Mouse (Mus musculus): ENCODE results near the gene Tbc1d5. TPM values are rescaled to one million over a fixed set of nuclear protein-coding genes. Genes with fewer than 3 reads are reported as not detected.
A peak's percentile ranks its signal among the peaks of the same experiment; 100 is the strongest.

The Tbc1d5 gene
- polyA plus RNA-seq, 1 experiment, result 11.2 TPM

DNA sequence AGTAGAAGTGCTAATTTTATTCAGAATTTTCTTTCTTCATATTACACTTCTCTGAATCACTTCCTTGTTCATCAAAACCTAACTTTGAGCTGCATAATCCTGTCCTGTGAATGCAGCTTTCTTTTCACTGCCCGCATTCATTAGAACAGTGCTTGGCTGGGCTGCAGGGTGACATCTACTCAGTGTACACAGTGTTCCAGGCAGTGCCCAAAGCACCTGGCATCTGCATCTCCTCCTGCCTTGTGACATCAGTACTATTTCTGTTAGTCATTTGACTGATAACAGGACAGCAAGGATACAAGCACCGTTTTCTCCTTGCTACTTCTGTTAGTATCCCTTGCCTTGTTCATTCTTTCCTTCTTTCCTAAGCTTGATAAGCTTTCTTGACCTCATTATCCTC, 25.5 kb upstream of the Tbc1d5 start:
- DNase-seq, result no peak
- no peak overlapping the region for H3K4me3 ChIP-seq (ENCODE audit: insufficient read depth, low read depth, low read length)
- H3K27ac ChIP-seq (ENCODE audit: insufficient read depth, low read depth, low read length), result no peak overlapping the region
- H3K27me3 ChIP-seq (replicated peaks; ENCODE audit: control insufficient read depth, insufficient read depth, low read length), result no peaks in the 10 kb centered on the region
- no peaks in the 10 kb centered on the region for H3K4me1 ChIP-seq (ENCODE audit: control insufficient read depth, insufficient read depth, low read length)
- no peaks in the 10 kb centered on the region for H3K36me3 ChIP-seq (ENCODE audit: control insufficient read depth, insufficient read depth, low read length)
- WGBS, result 87% methylated on average over 2 of the region's 2 CpGs
- no peak for TF ChIP-seq CTCF (conservative IDR thresholded peaks at IDR 0.05; ENCODE audit: insufficient read depth, insufficient read length, low read depth, low read length)

DNA sequence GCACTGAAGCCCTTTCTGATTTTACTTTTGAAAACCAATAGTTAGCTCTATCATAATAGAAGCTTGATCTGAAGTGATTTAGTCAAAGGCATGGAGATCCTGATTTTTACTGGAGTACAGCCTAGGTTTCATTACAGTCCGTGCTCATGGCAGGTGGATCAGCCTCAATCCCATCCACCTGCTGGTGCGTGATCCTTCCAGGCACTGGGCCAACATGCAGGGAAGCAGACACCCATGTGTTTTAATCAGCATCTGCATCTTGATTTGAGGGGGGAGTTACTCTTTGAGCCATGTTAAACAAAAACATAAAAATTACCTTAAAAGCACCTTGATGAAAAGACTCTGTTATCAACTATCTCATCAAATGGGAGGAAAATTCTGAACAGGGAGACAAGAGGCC, 16.4 kb upstream of the Tbc1d5 start:
- Histone ChIP-seq H3K4me3 (ENCODE audit: insufficient read depth, low read depth, low read length) (no peak overlapping the region), H3K27ac (ENCODE audit: insufficient read depth, low read depth, low read length) (no peak overlapping the region), H3K4me1 (ENCODE audit: control insufficient read depth, insufficient read depth, low read length) (no peaks in the 10 kb centered on the region), H3K36me3 (ENCODE audit: control insufficient read depth, insufficient read depth, low read length) (no peaks in the 10 kb centered on the region), H3K27me3 (replicated peaks; ENCODE audit: control insufficient read depth, insufficient read depth, low read length) (no peaks in the 10 kb centered on the region)
- TF ChIP-seq POLR2A (IDR thresholded peaks at IDR 0.05; ENCODE audit: low read depth, low read length), result no peak
- no peak for TF ChIP-seq CTCF (conservative IDR thresholded peaks at IDR 0.05; ENCODE audit: insufficient read depth, insufficient read length, low read depth, low read length)
- WGBS, result 85% methylated on average over 2 of the region's 2 CpGs
- no peak for DNase-seq

DNA sequence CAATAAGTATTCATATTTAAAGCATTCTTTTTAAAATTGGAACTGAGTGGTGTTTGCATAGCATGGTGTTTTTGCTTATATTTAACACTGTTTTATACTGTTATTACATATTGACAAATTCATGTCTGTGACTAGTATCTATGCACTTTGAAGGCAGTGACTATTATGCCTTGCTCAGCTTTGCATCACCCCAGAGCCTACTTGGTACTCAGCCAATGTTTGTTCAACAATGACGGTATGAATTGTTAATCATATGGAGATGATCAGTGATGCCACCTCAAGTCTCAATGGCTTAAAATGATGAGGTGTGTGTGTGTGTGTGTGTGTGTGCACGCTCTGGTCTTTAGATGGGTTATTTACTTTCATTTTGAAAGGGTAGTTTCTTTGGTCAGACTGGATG, 15.6 kb upstream of the Tbc1d5 start:
- H3K36me3 ChIP-seq (ENCODE audit: control insufficient read depth, insufficient read depth, low read length), result no peaks in the 10 kb centered on the region
- TF ChIP-seq POLR2A (IDR thresholded peaks at IDR 0.05; ENCODE audit: low read depth, low read length) (no peak), CTCF (conservative IDR thresholded peaks at IDR 0.05; ENCODE audit: insufficient read depth, insufficient read length, low read depth, low read length) (no peak)
- no peak overlapping the region for H3K27ac ChIP-seq (ENCODE audit: insufficient read depth, low read depth, low read length)
- no peaks in the 10 kb centered on the region for H3K27me3 ChIP-seq (replicated peaks; ENCODE audit: control insufficient read depth, insufficient read depth, low read length)
- no peak overlapping the region for H3K4me3 ChIP-seq (ENCODE audit: insufficient read depth, low read depth, low read length)
- no peak for DNase-seq
- 86% methylated on average over 2 of the region's 2 CpGs for WGBS
- H3K4me1 ChIP-seq (ENCODE audit: control insufficient read depth, insufficient read depth, low read length), result no peaks in the 10 kb centered on the region

DNA sequence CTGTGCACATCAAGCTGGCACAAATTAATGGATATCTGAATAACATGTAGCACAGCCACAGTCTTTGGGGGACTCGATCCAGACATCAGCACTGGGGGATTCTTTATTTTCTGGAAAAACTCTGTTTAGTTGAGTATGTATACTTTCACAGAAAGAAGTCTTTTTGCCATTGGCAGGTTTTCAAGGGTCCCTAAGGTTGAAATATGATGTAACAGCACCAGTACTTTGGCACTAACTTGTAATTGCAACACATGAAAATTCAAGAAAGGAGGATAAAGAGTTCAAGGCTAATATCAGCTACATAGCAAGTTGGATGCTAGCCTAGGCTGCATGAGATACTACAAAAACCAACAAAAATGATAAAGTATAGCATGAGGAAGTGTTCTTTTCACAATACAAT, 12.2 kb upstream of the Tbc1d5 start:
- no peak for DNase-seq
- no peak overlapping the region for H3K4me3 ChIP-seq (ENCODE audit: insufficient read depth, low read depth, low read length)
- WGBS, result 91% methylated on average over 1 of the region's 1 CpGs
- no peaks in the 10 kb centered on the region for H3K36me3 ChIP-seq (ENCODE audit: control insufficient read depth, insufficient read depth, low read length)
- H3K27ac ChIP-seq (ENCODE audit: insufficient read depth, low read depth, low read length), result no peak overlapping the region
- no peaks in the 10 kb centered on the region for H3K27me3 ChIP-seq (replicated peaks; ENCODE audit: control insufficient read depth, insufficient read depth, low read length)
- TF ChIP-seq POLR2A (IDR thresholded peaks at IDR 0.05; ENCODE audit: low read depth, low read length) (no peak), CTCF (conservative IDR thresholded peaks at IDR 0.05; ENCODE audit: insufficient read depth, insufficient read length, low read depth, low read length) (no peak)
- H3K4me1 ChIP-seq (ENCODE audit: control insufficient read depth, insufficient read depth, low read length), result no peaks in the 10 kb centered on the region

DNA sequence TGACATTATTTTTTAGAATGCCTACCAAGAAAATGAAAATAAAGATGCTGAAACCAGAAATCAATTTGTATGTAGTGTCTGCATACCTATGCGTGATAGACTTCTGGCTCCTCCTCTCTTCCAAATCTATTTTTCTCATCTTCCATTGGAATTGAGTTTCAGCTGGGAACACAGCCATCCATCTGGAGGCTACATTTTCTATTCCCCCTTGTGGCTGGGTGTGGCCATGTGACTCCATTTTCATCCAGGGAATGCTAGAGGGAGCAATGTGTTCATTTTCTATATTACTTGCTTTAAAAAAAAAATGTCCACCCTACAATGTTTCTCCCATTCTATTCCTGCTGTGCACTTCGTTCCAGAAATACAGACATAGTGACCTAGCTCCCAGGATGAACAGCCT, 3.6 kb upstream of the Tbc1d5 start:
- TF ChIP-seq CTCF (conservative IDR thresholded peaks at IDR 0.05; ENCODE audit: insufficient read depth, insufficient read length, low read depth, low read length) (no peak), POLR2A (IDR thresholded peaks at IDR 0.05; ENCODE audit: low read depth, low read length) (no peak)
- no peak for DNase-seq
- peaks cover 3% of the 10 kb centered on the region; the same call in 1 of the 2 replicates for H3K4me1 ChIP-seq (ENCODE audit: control insufficient read depth, insufficient read depth, low read length)
- H3K4me3 ChIP-seq (ENCODE audit: insufficient read depth, low read depth, low read length), result no peak overlapping the region
- H3K27ac ChIP-seq (ENCODE audit: insufficient read depth, low read depth, low read length), result no peak overlapping the region
- WGBS, result 84% methylated on average over 2 of the region's 2 CpGs
- H3K36me3 ChIP-seq (ENCODE audit: control insufficient read depth, insufficient read depth, low read length), result no peaks in the 10 kb centered on the region
- no peaks in the 10 kb centered on the region for H3K27me3 ChIP-seq (replicated peaks; ENCODE audit: control insufficient read depth, insufficient read depth, low read length)

DNA sequence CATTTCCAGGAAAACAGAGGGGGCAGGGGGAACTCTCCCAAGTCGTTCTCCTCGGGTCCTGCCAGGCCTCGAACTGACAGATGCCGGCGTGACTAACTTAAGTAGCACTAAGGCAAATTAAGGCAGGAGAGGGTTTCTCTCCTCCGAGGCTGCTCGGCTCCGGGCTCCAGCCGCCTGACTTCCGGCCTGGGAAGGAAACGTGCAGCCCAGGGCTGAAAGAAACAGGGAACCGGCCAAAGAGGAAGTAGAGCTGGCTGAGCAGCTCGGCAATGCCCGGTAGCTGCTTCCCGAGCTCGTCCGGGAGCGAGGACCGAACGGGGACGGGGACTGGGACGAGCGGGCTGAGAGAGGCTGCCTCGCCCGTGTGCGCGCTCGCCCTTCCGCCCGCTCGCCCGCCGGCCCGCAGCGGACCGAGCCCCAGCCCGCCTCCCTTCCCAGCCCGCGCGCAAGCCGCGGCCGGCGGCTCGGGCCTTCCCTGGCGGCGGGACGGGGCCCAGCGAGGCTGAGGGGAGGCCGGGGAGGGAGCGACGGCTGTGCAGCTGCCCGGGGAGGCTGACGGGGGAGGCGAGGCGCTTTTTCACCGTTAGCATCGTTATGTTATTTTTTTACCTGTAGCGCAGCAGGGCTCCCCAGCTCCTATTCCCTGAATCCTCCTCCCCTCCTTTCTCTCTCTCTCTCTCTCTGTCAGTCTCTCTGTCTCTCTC, 509 bp downstream of the Tbc1d5 start:
- peaks cover 5% of the 10 kb centered on the region; the same call in 1 of the 2 replicates for H3K4me1 ChIP-seq (ENCODE audit: control insufficient read depth, insufficient read depth, low read length)
- peak; percentile 82 for DNase-seq

DNA sequence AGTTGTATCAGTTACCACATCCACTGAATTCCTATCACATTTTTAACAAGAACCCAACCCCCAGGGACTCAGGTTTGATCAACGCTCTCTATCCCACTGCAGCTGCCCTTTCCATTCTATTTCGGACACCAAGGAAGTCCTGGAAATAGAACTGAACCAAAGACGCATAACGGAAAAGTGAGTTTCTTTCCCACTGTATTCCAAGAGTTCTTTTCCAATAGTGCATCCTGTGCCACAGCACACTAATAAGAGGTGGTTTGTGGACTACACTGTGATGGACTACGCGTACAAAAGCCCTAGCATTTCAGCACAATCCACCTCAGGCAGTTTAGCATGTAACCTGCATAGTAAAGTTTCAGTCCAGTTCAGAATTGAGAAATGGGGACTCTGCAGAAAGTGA, 1.2 kb downstream of the Tbc1d5 start:
- Histone ChIP-seq H3K4me1 (ENCODE audit: control insufficient read depth, insufficient read depth, low read length) (peaks cover 5% of the 10 kb centered on the region; the same call in 1 of the 2 replicates), H3K4me3 (ENCODE audit: insufficient read depth, low read depth, low read length) (peak overlapping the region; percentile 93), H3K27ac (ENCODE audit: insufficient read depth, low read depth, low read length) (peak overlapping the region; percentile 97), H3K36me3 (ENCODE audit: control insufficient read depth, insufficient read depth, low read length) (no peaks in the 10 kb centered on the region), H3K27me3 (replicated peaks; ENCODE audit: control insufficient read depth, insufficient read depth, low read length) (no peaks in the 10 kb centered on the region)
- 23% methylated on average over 6 of the region's 6 CpGs for WGBS
- TF ChIP-seq CTCF (conservative IDR thresholded peaks at IDR 0.05; ENCODE audit: insufficient read depth, insufficient read length, low read depth, low read length) (no peak), POLR2A (IDR thresholded peaks at IDR 0.05; ENCODE audit: low read depth, low read length) (no peak)
- peak; percentile 15 for DNase-seq

More for the DNA sequence above, 509 bp downstream of the Tbc1d5 start:
- Histone ChIP-seq H3K27me3 (replicated peaks; ENCODE audit: control insufficient read depth, insufficient read depth, low read length) (no peaks in the 10 kb centered on the region), H3K36me3 (ENCODE audit: control insufficient read depth, insufficient read depth, low read length) (no peaks in the 10 kb centered on the region), H3K27ac (ENCODE audit: insufficient read depth, low read depth, low read length) (peak overlapping the region; percentile 97), H3K4me3 (ENCODE audit: insufficient read depth, low read depth, low read length) (peak overlapping the region; percentile 93)
- under 1% methylated on average over 56 of the region's 59 CpGs for WGBS
- no peak for TF ChIP-seq CTCF (conservative IDR thresholded peaks at IDR 0.05; ENCODE audit: insufficient read depth, insufficient read length, low read depth, low read length)
- peak; percentile 44 for TF ChIP-seq POLR2A (IDR thresholded peaks at IDR 0.05; ENCODE audit: low read depth, low read length)

All from kidney, adult 2 months (tissue).